Mouse (Mus musculus) intestine, embryonic 16.5 days (tissue): ENCODE results near the gene Gpr137. TPM values are rescaled to one million over a fixed set of nuclear protein-coding genes. Genes with fewer than 3 reads are reported as not detected.
A peak's percentile ranks its signal among the peaks of the same experiment; 100 is the strongest.
"Not testable (repeated sequence)": the region's sequence is repeated elsewhere in the genome, so short reads cannot be mapped to it uniquely, and the experiment has no call there.

Experiments used
- ATAC-seq: fragments of 200-750 bp; cut with Nextera tagmentation; 2 replicates; pipeline ENCODE4 v1.8.0; 2017; ENCODE audit warnings: moderate TSS enrichment, moderate library complexity
- H3K27ac ChIP-seq: fragments of 300-500 bp; sonication (generic); 2 replicates; pipeline ENCODE4 v1.5.1; 2014; ENCODE audit warnings: mild to moderate bottlenecking, low read length
- H3K27me3 ChIP-seq: fragments of 300-500 bp; sonication (generic); replicated peaks from 2 replicates; pipeline ENCODE4 v1.6.1; 2014; ENCODE audit warnings: low read length, control low read depth, mixed read lengths; ENCODE audit not compliant: control insufficient read depth, insufficient read depth
- H3K36me3 ChIP-seq: fragments of 300-500 bp; sonication (generic); 2 replicates; pipeline ENCODE4 v1.6.1; 2014; ENCODE audit warnings: low read length, control low read depth; ENCODE audit not compliant: control insufficient read depth, insufficient read depth
- H3K4me1 ChIP-seq: fragments of 300-500 bp; sonication (generic); 2 replicates; pipeline ENCODE4 v1.6.1; 2014; ENCODE audit warnings: low read length, control low read depth, mixed read lengths; ENCODE audit not compliant: control insufficient read depth, insufficient read depth
- H3K4me2 ChIP-seq: fragments of 300-500 bp; sonication (generic); 2 replicates; pipeline ENCODE4 v1.6.1; 2014; ENCODE audit warnings: low read depth, low read length, control low read depth
- H3K4me3 ChIP-seq: fragments of 300-500 bp; sonication (generic); 2 replicates; pipeline ENCODE4 v1.5.1; 2014; ENCODE audit warnings: mild to moderate bottlenecking, low read length
- H3K9ac ChIP-seq: fragments of 300-500 bp; sonication (generic); 2 replicates; pipeline ENCODE4 v1.6.1; 2014; ENCODE audit warnings: low read depth, low read length
- H3K9me3 ChIP-seq: fragments of 300-500 bp; sonication (generic); 2 replicates; pipeline ENCODE4 v1.6.1; 2016; ENCODE audit warnings: low read length, control low read depth; ENCODE audit not compliant: control insufficient read depth
- WGBS: fragments of 180-500 bp; shearing (Covaris S2); extraction: QIAGEN DNeasy Blood & Tissue Kit; methylation state at CpG from one replicate; pipeline ENCODE4 v1.1.7; 2014; 5-methylcytosine and 5-hydroxymethylcytosine counted together
- polyA plus RNA-seq: library from polyadenylated mRNA; unstranded; fragments of >200 nt; fragmentation: Nextera tagmentation; extraction: Ambion mirVana; gene quantifications from 2 replicates; pipeline ENCODE4 v1.2.1, GENCODE M21; 2015

Gpr137 gene
- polyA plus RNA-seq, 1 experiment from 2014 or later, result 21.1 TPM

GRCm38 (mm10) chr19:6910306-6910705, 32.0 kb downstream of the Gpr137 start:
- peak; percentile 48 for ATAC-seq
- H3K4me1 ChIP-seq, result peaks cover 17% of the 10 kb centered on the region
- WGBS, result 0% methylated on average over 30 of the region's 30 CpGs
- not testable (repeated sequence) for H3K27me3 ChIP-seq, H3K9me3 ChIP-seq
- peak overlapping the region; percentile 60 for H3K4me3 ChIP-seq
- H3K9ac ChIP-seq, result peak overlapping the region; percentile 77
- H3K27ac ChIP-seq, result peak overlapping the region; percentile 99
- peak overlapping the region; percentile 58 for H3K4me2 ChIP-seq
- peaks cover 22% of the 10 kb centered on the region for H3K36me3 ChIP-seq

GRCm38 (mm10) chr19:6909507-6910289, 32.6 kb downstream of the Gpr137 start, which contains the start of the genes Trmt112 and Prdx5:
TSS of gene Trmt112 (plus strand) at chr19:6909698.
TSS of gene Prdx5 (minus strand) at chr19:6910106.
- Histone ChIP-seq H3K4me1 (peaks cover 17% of the 10 kb centered on the region), H3K4me2 (peak within 1 kb of the TSS; percentile 58), H3K27ac (peak within 1 kb of the TSS; percentile 99), H3K4me3 (peak within 1 kb of the TSS; percentile 60), H3K36me3 (peaks cover 22% of the 10 kb centered on the region), H3K27me3 (no peaks in the 10 kb centered on the region), H3K9me3 (no peaks in the 10 kb centered on the region), H3K9ac (peak within 1 kb of the TSS; percentile 77)
- under 1% methylated on average over 65 of the region's 65 CpGs for WGBS
- peak; percentile 94 for ATAC-seq

- Histone ChIP-seq H3K9ac (peak overlapping the region; percentile 77), H3K4me3 (peak overlapping the region; percentile 60), H3K9me3 (no peaks in the 10 kb centered on the region), H3K36me3 (peaks cover 26% of the 10 kb centered on the region), H3K27me3 (no peaks in the 10 kb centered on the region), H3K4me2 (peak overlapping the region; percentile 58), H3K27ac (peak overlapping the region; percentile 99), H3K4me1 (peaks cover 17% of the 10 kb centered on the region)
- 4% methylated on average over 11 of the region's 11 CpGs for WGBS
- ATAC-seq, result no peak; the same call in 1 of the 2 replicates
Observed at GRCm38 (mm10) chr19:6909021-6909420, 33.3 kb downstream of the Gpr137 start.

- H3K36me3 ChIP-seq, result peaks cover 22% of the 10 kb centered on the region
- 80% methylated on average over 7 of the region's 7 CpGs for WGBS
Observed at GRCm38 (mm10) chr19:6907811-6908540, 34.3 kb downstream of the Gpr137 start.

GRCm38 (mm10) chr19:6907094-6907493, 35.2 kb downstream of the Gpr137 start:
- Histone ChIP-seq H3K27ac (no peak overlapping the region), H3K4me1 (peaks cover 14% of the 10 kb centered on the region), H3K9me3 (no peaks in the 10 kb centered on the region), H3K4me3 (no peak overlapping the region), H3K4me2 (no peak overlapping the region), H3K9ac (no peak overlapping the region), H3K36me3 (peaks cover 13% of the 10 kb centered on the region), H3K27me3 (no peaks in the 10 kb centered on the region)
- no peak for ATAC-seq
- 88% methylated on average over 8 of the region's 8 CpGs for WGBS

More at GRCm38 (mm10) chr19:6907811-6908540, 34.3 kb downstream of the Gpr137 start:
- ATAC-seq, result no peak
- H3K4me1 ChIP-seq, result peaks cover 17% of the 10 kb centered on the region
- peak overlapping the region; percentile 41 for H3K9ac ChIP-seq
- no peaks in the 10 kb centered on the region for H3K27me3 ChIP-seq
- H3K27ac ChIP-seq, result no peak overlapping the region
- H3K4me2 ChIP-seq, result peak overlapping the region; percentile 58
- H3K9me3 ChIP-seq, result no peaks in the 10 kb centered on the region
- peak overlapping the region; percentile 60 for H3K4me3 ChIP-seq

- no peak for ATAC-seq
- Histone ChIP-seq H3K27ac (no peak overlapping the region), H3K9ac (0 out of 2 replicates have a peak overlapping the region, but pooled peaks have one; percentile 14), H3K4me3 (no peak overlapping the region), H3K9me3 (no peaks in the 10 kb centered on the region), H3K4me2 (no peak overlapping the region), H3K4me1 (peaks cover 11% of the 10 kb centered on the region), H3K27me3 (no peaks in the 10 kb centered on the region), H3K36me3 (peaks cover 6% of the 10 kb centered on the region; the same call in 1 of the 2 replicates)
- WGBS, result 74% methylated on average over 3 of the region's 3 CpGs
Observed at GRCm38 (mm10) chr19:6906199-6906598, 36.1 kb downstream of the Gpr137 start.

- ATAC-seq, result no peak
- no peak overlapping the region for H3K4me2 ChIP-seq
- peaks cover 6% of the 10 kb centered on the region; the same call in 1 of the 2 replicates for H3K36me3 ChIP-seq
- H3K4me3 ChIP-seq, result no peak overlapping the region
- no peak overlapping the region for H3K9ac ChIP-seq
- H3K9me3 ChIP-seq, result no peaks in the 10 kb centered on the region
- no peaks in the 10 kb centered on the region for H3K27me3 ChIP-seq
- peaks cover 7% of the 10 kb centered on the region for H3K4me1 ChIP-seq
- no peak overlapping the region for H3K27ac ChIP-seq
- 91% methylated on average over 11 of the region's 11 CpGs for WGBS
Observed at GRCm38 (mm10) chr19:6905498-6906159, 36.7 kb downstream of the Gpr137 start.

- H3K36me3 ChIP-seq, result peaks cover 6% of the 10 kb centered on the region; the same call in 1 of the 2 replicates
- H3K9me3 ChIP-seq, result no peaks in the 10 kb centered on the region
- no peak overlapping the region for H3K27ac ChIP-seq
- H3K4me1 ChIP-seq, result peaks cover 7% of the 10 kb centered on the region
- no peak overlapping the region for H3K4me3 ChIP-seq
- H3K27me3 ChIP-seq, result no peaks in the 10 kb centered on the region
- no peak overlapping the region for H3K4me2 ChIP-seq
- 78% methylated on average over 2 of the region's 2 CpGs for WGBS
- no peak for ATAC-seq
- H3K9ac ChIP-seq, result no peak overlapping the region
Observed at GRCm38 (mm10) chr19:6904846-6905245, 37.4 kb downstream of the Gpr137 start.

GRCm38 (mm10) chr19:6903031-6903430, 39.2 kb downstream of the Gpr137 start:
- H3K36me3 ChIP-seq, result peaks cover 6% of the 10 kb centered on the region; the same call in 1 of the 2 replicates
- no peak overlapping the region for H3K27ac ChIP-seq

More at GRCm38 (mm10) chr19:6903031-6903430, 39.2 kb downstream of the Gpr137 start:
- ATAC-seq, result no peak
- Histone ChIP-seq H3K4me3 (no peak overlapping the region), H3K9me3 (no peaks in the 10 kb centered on the region), H3K4me1 (0 out of 2 replicates have a peak, but pooled peaks cover 2% of the 10 kb centered on the region), H3K9ac (no peak overlapping the region), H3K4me2 (no peak overlapping the region), H3K27me3 (no peaks in the 10 kb centered on the region)
- 86% methylated on average over 1 of the region's 1 CpGs for whole genome bisulfite sequencing
